Mouse (Mus musculus) small intestine, adult 2 months (tissue): Measurements from ENCODE around the gene Capn13.

ENCODE experiments used
- CTCF ChIP-seq: fragments of 200-500 bp; IDR thresholded peaks from 2 replicates; pipeline ENCODE4 v1.5.1; 2012; ENCODE audit warnings: low read depth, mild to moderate bottlenecking, control low read depth, inconsistent platforms, low read length, moderate library complexity, mixed read lengths; ENCODE audit not compliant: insufficient replicate concordance, insufficient read length; ENCODE audit errors: extremely low read depth
- POLR2A ChIP-seq: fragments of 200-500 bp; IDR thresholded peaks from 2 replicates; pipeline ENCODE4 v1.6.1; 2012; ENCODE audit warnings: low read depth, mild to moderate bottlenecking, control low read depth, inconsistent platforms, low read length, moderate library complexity

- no peak for TF ChIP-seq CTCF
- no peak for TF ChIP-seq POLR2A
These were observed 14.1 kb downstream of the Capn13 start for GRCm38 (mm10) chr17:73386581-73386980.
